Mouse (Mus musculus) CH12.LX (cell line): Measurements from ENCODE around the gene Pdcl2.

ENCODE experiments used
- CTCF ChIP-seq, 2 experiments: IDR thresholded peaks in 1 of 2; conservative IDR thresholded peaks in 1 of 2; 2 replicates each; pipeline ENCODE4 v1.5.1; 2011 to 2012; ENCODE audit warnings: low read depth in 2 of 2, low read length in 2 of 2, improper control_type of control experiment in 1 of 2, inconsistent platforms in 1 of 2, mild to moderate bottlenecking in 1 of 2, moderate library complexity in 1 of 2
- E2F4 ChIP-seq: IDR thresholded peaks from 2 replicates; pipeline ENCODE4 v1.6.1; 2011; ENCODE audit warnings: low read depth, low read length, improper control_type of control experiment; ENCODE audit not compliant: insufficient replicate concordance
- ELF1 ChIP-seq: IDR thresholded peaks from 2 replicates; pipeline ENCODE4 v1.6.1; 2014; ENCODE audit warnings: low read depth, mild to moderate bottlenecking, inconsistent platforms, low read length, improper control_type of control experiment
- EP300 ChIP-seq: IDR thresholded peaks from 2 replicates; pipeline ENCODE4 v1.6.1; 2011; ENCODE audit warnings: low read length, improper control_type of control experiment
- HCFC1 ChIP-seq: IDR thresholded peaks from 2 replicates; pipeline ENCODE4 v1.6.1; 2012; ENCODE audit warnings: low read depth, mild to moderate bottlenecking, inconsistent platforms, low read length, improper control_type of control experiment
- MYC ChIP-seq: IDR thresholded peaks from 2 replicates; pipeline ENCODE4 v1.6.1; 2011; ENCODE audit warnings: low read depth, mild to moderate bottlenecking, improper control_type of control experiment, low read length
- POLR2A ChIP-seq: IDR thresholded peaks from 2 replicates; pipeline ENCODE4 v1.6.1; 2011; ENCODE audit warnings: low read depth, mild to moderate bottlenecking, improper control_type of control experiment, low read length
- POLR2AphosphoS2 ChIP-seq: IDR thresholded peaks from 2 replicates; pipeline ENCODE4 v1.6.1; 2011; ENCODE audit warnings: low read depth, low read length, improper control_type of control experiment
- RCOR1 ChIP-seq: conservative IDR thresholded peaks from 2 replicates; pipeline ENCODE4 v1.6.1; 2012; ENCODE audit warnings: low read depth, mild to moderate bottlenecking, inconsistent platforms, low read length, improper control_type of control experiment
- USF1 ChIP-seq: IDR thresholded peaks from 2 replicates; pipeline ENCODE4 v1.6.1; 2014; ENCODE audit warnings: low read depth, mild to moderate bottlenecking, inconsistent platforms, low read length, improper control_type of control experiment
- ZMIZ1 ChIP-seq: IDR thresholded peaks from 2 replicates; pipeline ENCODE4 v1.6.1; 2012; ENCODE audit warnings: low read depth, mild to moderate bottlenecking, inconsistent platforms, low read length, improper control_type of control experiment
- ZNF384 ChIP-seq: IDR thresholded peaks from 2 replicates; pipeline ENCODE4 v1.6.1; 2012; ENCODE audit warnings: low read depth, low read length, improper control_type of control experiment, inconsistent platforms

- no peak for TF ChIP-seq E2F4
- TF ChIP-seq ELF1: no peak
- no peak for TF ChIP-seq EP300
- TF ChIP-seq POLR2A: no peak
- no peak for TF ChIP-seq ZNF384
- no peak for TF ChIP-seq CTCF (conservative IDR thresholded peaks at IDR 0.05 in 1 of 2, IDR thresholded peaks at IDR 0.05 in 1 of 2; ENCODE audit: low read depth in 2 of 2, low read length in 2 of 2)
- TF ChIP-seq POLR2AphosphoS2: no peak
- no peak for TF ChIP-seq MYC
- no peak for TF ChIP-seq RCOR1
- TF ChIP-seq HCFC1: no peak
- TF ChIP-seq ZMIZ1: no peak
- TF ChIP-seq USF1: no peak
These were observed 24.7 kb downstream of the Pdcl2 start for GRCm38 (mm10) chr5:76306261-76306660.
